Mouse (Mus musculus) lung, postnatal 25 days (tissue): ENCODE results near the gene Dusp28.

Source experiments
- DNase-seq: peaks from one replicate; pipeline ENCODE4 v3.0.0; 2022; ENCODE audit warnings: low spot score

Gene Dusp28

GRCm38 (mm10) chr1:92908664-92909063, 1.9 kb downstream of the Dusp28 start:
- no peak for DNase-seq

- no peak for DNase-seq
Observed at GRCm38 (mm10) chr1:92909068-92909467, 2.3 kb downstream of the Dusp28 start.

GRCm38 (mm10) chr1:92910239-92910885, 3.6 kb downstream of the Dusp28 start, which contains the start of gene Rnpepl1:
Rnpepl1 (plus strand) TSS chr1:92910783.
- peak; percentile 75 for DNase-seq

GRCm38 (mm10) chr1:92910925-92911720, 4.3 kb downstream of the Dusp28 start:
- DNase-seq, result peak; percentile 29

GRCm38 (mm10) chr1:92911721-92912138, 4.9 kb downstream of the Dusp28 start:
- no peak for DNase-seq

GRCm38 (mm10) chr1:92912286-92912685, 5.5 kb downstream of the Dusp28 start:
- DNase-seq, result no peak

- no peak for DNase-seq
Observed at GRCm38 (mm10) chr1:92914239-92914638, 7.5 kb downstream of the Dusp28 start.

GRCm38 (mm10) chr1:92914993-92915392, 8.2 kb downstream of the Dusp28 start:
- DNase-seq, result no peak

- no peak for DNase-seq
Observed at GRCm38 (mm10) chr1:92916725-92917124, 9.9 kb downstream of the Dusp28 start.

- no peak for DNase-seq
Observed at GRCm38 (mm10) chr1:92919151-92919550, 12.4 kb downstream of the Dusp28 start.

- no peak for DNase-seq
Observed at GRCm38 (mm10) chr1:92919775-92920174, 13.0 kb downstream of the Dusp28 start.

- no peak for DNase-seq
Observed at GRCm38 (mm10) chr1:92920474-92921200, 13.9 kb downstream of the Dusp28 start.

GRCm38 (mm10) chr1:92921496-92921895, 14.7 kb downstream of the Dusp28 start:
- no peak for DNase-seq

- DNase-seq, result no peak
Observed at GRCm38 (mm10) chr1:92930171-92930706, 23.5 kb downstream of the Dusp28 start.

- DNase-seq, result no peak
Observed at GRCm38 (mm10) chr1:92933611-92934010, 26.8 kb downstream of the Dusp28 start.

GRCm38 (mm10) chr1:92934182-92934827, 27.5 kb downstream of the Dusp28 start, which contains the start of gene Capn10:
Capn10 (plus strand) TSS chr1:92934376.
- DNase-seq, result peak; percentile 96

GRCm38 (mm10) chr1:92935054-92935962, 28.5 kb downstream of the Dusp28 start:
- DNase-seq, result no peak

GRCm38 (mm10) chr1:92935977-92936376, 29.2 kb downstream of the Dusp28 start:
- DNase-seq, result no peak

- no peak for DNase-seq
Observed at GRCm38 (mm10) chr1:92936467-92936866, 29.7 kb downstream of the Dusp28 start.

GRCm38 (mm10) chr1:92937797-92938196, 31.0 kb downstream of the Dusp28 start:
- no peak for DNase-seq

- no peak for DNase-seq
Observed at GRCm38 (mm10) chr1:92939746-92940145, 33.0 kb downstream of the Dusp28 start.
